ENCODE assay signal across 9 mouse cellular contexts in the genomic region with DNA sequence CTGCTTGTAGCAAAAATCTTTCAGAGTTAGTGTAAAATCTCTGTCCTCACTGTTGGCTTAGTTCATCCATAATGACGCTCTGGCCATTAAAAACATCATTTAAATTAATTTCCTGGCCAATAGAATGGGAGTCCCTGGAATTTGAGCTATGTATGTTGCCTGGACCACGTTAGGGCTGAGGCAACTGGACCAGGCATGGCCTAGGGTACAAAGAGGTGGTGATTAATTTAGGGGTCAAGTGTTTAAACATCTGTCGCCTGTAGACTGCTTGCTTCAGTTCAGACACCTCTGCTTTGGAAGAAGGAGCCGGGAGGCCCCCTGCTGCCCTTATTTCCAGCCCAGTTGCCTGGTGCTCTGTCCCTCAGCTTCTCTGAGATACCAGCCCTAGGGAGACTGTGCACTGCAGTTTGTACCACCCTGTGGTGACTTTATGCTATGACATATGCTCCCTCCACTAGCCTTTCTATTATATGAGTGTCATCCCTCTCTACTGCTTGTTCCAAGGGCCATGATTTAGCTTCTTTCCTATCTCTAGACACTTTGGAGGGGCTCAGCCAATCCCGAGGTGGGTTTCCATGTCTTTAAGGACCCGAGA.
A peak's percentile ranks its signal among the peaks of the same experiment; 100 is the strongest.
DNase-seq lines count a peak whose midpoint lies in the region; ATAC-seq lines count a peak whose summit lies in the region.
"Had no signal": no experiment of that assay in that cellular context is flagged by ENCODE, and none has a peak within 500 bp of the region (broad histone marks: within the 10 kb centered on the region; RNA-seq: fewer than 3 reads in every experiment).

No protein-coding gene starts in this region.

- no peaks in the 10 kb centered on the region for H3K9me3 ChIP-seq in neural tube, embryonic 15.5 days (replicated peaks)
- no peaks in the 10 kb centered on the region for H3K9me3 ChIP-seq in kidney, embryonic 16.5 days (ENCODE audit: low read length)
- H3K9me3 ChIP-seq: embryonic facial prominence, embryonic 12.5 days had no signal

- no peaks in the 10 kb centered on the region for H3K36me3 ChIP-seq in neural tube, embryonic 15.5 days
- H3K36me3 ChIP-seq in kidney, embryonic 16.5 days (ENCODE audit: insufficient read depth, low read length) = no peaks in the 10 kb centered on the region
- H3K36me3 ChIP-seq: embryonic facial prominence, embryonic 12.5 days had no signal

- H3K27me3 ChIP-seq in neural tube, embryonic 15.5 days (replicated peaks) = no peaks in the 10 kb centered on the region
- H3K27me3 ChIP-seq in kidney, embryonic 16.5 days (ENCODE audit: insufficient read depth, low read length) = no peaks in the 10 kb centered on the region
- H3K27me3 ChIP-seq: embryonic facial prominence, embryonic 12.5 days had no signal

- peak; percentile 8 for DNase-seq in gastrocnemius, adult 18-20 months (ENCODE audit: low spot score)
- no peak for DNase-seq in gastrocnemius, postnatal 4 days (ENCODE audit: low spot score in 2 of 2)
- DNase-seq in neural tube, embryonic 10.5 days (ENCODE audit: extremely low spot score, low spot score) = peak; percentile 34
- peak; percentile 5 for DNase-seq in skeletal muscle tissue, adult 2 months (ENCODE audit: low read depth, low spot score)
- no peak for DNase-seq in layer of hippocampus, postnatal 36 days
- DNase-seq in MN1 (ENCODE audit: low spot score) = no peak

- H3K4me1 ChIP-seq in neural tube, embryonic 15.5 days = no peaks in the 10 kb centered on the region
- no peaks in the 10 kb centered on the region for H3K4me1 ChIP-seq in kidney, embryonic 16.5 days (ENCODE audit: insufficient read depth, low read length)

- H3K9ac ChIP-seq in neural tube, embryonic 15.5 days (replicated peaks) = no peak overlapping the region
- H3K9ac ChIP-seq in kidney, embryonic 16.5 days (replicated peaks; ENCODE audit: low read length) = no peak overlapping the region
- H3K9ac ChIP-seq: embryonic facial prominence, embryonic 12.5 days had no signal

- no peak overlapping the region for H3K4me3 ChIP-seq in neural tube, embryonic 15.5 days (replicated peaks)
- H3K4me3 ChIP-seq in kidney, embryonic 16.5 days (ENCODE audit: low read length) = no peak overlapping the region
- H3K4me3 ChIP-seq: embryonic facial prominence, embryonic 12.5 days had no signal

- ATAC-seq in neural tube, embryonic 15.5 days (ENCODE audit: low FRiP score) = no peak
- ATAC-seq in kidney, embryonic 16.5 days (ENCODE audit: low FRiP score, low TSS enrichment) = peak; percentile 59; the same call in 1 of the 2 replicates

- no peak overlapping the region for H3K4me2 ChIP-seq in neural tube, embryonic 15.5 days
- no peak overlapping the region for H3K4me2 ChIP-seq in kidney, embryonic 16.5 days (replicated peaks; ENCODE audit: low read depth, low read length)
- H3K4me2 ChIP-seq: embryonic facial prominence, embryonic 12.5 days had no signal

- 58% methylated on average over 6 of the region's 6 CpGs for WGBS in neural tube, embryonic 15.5 days
- WGBS in kidney, embryonic 16.5 days = 36% methylated on average over 6 of the region's 6 CpGs

- no peak overlapping the region for H3K27ac ChIP-seq in neural tube, embryonic 15.5 days (replicated peaks)
- H3K27ac ChIP-seq in kidney, embryonic 16.5 days (ENCODE audit: low read length) = no peak overlapping the region
- H3K27ac ChIP-seq: embryonic facial prominence, embryonic 12.5 days had no signal

Comparison
In these comparisons a context has a peak if more than half of its experiments do, and no peak if none do; other contexts are left out.
1. DNase-seq: peak in gastrocnemius, adult 18-20 months (single experiment), neural tube, embryonic 10.5 days (single experiment) and skeletal muscle tissue, adult 2 months (single experiment); none in gastrocnemius, postnatal 4 days (0 of 2), layer of hippocampus, postnatal 36 days (0 of 2) and MN1 (single experiment).